Mouse (Mus musculus) kidney, adult 2 months (tissue): Measurements from ENCODE around the gene Tigd4. TPM values are rescaled to one million over a fixed set of nuclear protein-coding genes. Genes with fewer than 3 reads are reported as not detected.
"Not testable (repeated sequence)": the region's sequence is repeated elsewhere in the genome, so short reads cannot be mapped to it uniquely, and the experiment has no call there.

Source experiments
- DNase-seq: peaks from one replicate; pipeline ENCODE4 v3.0.0; 2021
- H3K27ac ChIP-seq: fragments of 200-500 bp; 2 replicates; pipeline ENCODE4 v1.5.1; 2012; ENCODE audit warnings: low read depth, low read length, control low read depth, inconsistent platforms; ENCODE audit not compliant: insufficient read depth
- H3K27me3 ChIP-seq: fragments of 200-500 bp; replicated peaks from 2 replicates; pipeline ENCODE4 v1.6.1; 2012; ENCODE audit warnings: mild to moderate bottlenecking, moderate library complexity, low read length, inconsistent platforms; ENCODE audit not compliant: control insufficient read depth, insufficient read depth
- H3K36me3 ChIP-seq: fragments of 200-500 bp; 2 replicates; pipeline ENCODE4 v1.6.1; 2012; ENCODE audit warnings: mild to moderate bottlenecking, moderate library complexity, low read length, inconsistent platforms; ENCODE audit not compliant: control insufficient read depth, insufficient read depth
- H3K4me1 ChIP-seq: fragments of 200-500 bp; 2 replicates; pipeline ENCODE4 v1.6.1; 2011; ENCODE audit warnings: low read length; ENCODE audit not compliant: control insufficient read depth, insufficient read depth
- H3K4me3 ChIP-seq: fragments of 200-500 bp; 2 replicates; pipeline ENCODE4 v1.5.1; 2011; ENCODE audit warnings: mild to moderate bottlenecking, low read depth, low read length, control low read depth; ENCODE audit not compliant: insufficient read depth
- CTCF ChIP-seq: fragments of 200-500 bp; conservative IDR thresholded peaks from 2 replicates; pipeline ENCODE4 v1.5.1; 2011; ENCODE audit warnings: low read depth, mild to moderate bottlenecking, control low read depth, low read length, moderate library complexity, mixed read lengths; ENCODE audit not compliant: insufficient read depth, insufficient read length
- POLR2A ChIP-seq: fragments of 200-500 bp; IDR thresholded peaks from one replicate; pipeline ENCODE4 v1.6.1; 2011; ENCODE audit warnings: low read depth, low read length, control low read depth
- WGBS: fragments of 180-500 bp; shearing (Covaris S2); methylation state at CpG from one replicate; pipeline ENCODE4 v1.1.7; 2018; 5-methylcytosine and 5-hydroxymethylcytosine counted together
- polyA plus RNA-seq: library from polyadenylated mRNA; depleted of rRNA; stranded (reverse); fragments of >200 nt; gene quantifications from 2 replicates; pipeline ENCODE4 v1.2.3, GENCODE M21; 2012; rRNA removed

Gene Tigd4
- polyA plus RNA-seq = not detected in 2 replicates

DNA sequence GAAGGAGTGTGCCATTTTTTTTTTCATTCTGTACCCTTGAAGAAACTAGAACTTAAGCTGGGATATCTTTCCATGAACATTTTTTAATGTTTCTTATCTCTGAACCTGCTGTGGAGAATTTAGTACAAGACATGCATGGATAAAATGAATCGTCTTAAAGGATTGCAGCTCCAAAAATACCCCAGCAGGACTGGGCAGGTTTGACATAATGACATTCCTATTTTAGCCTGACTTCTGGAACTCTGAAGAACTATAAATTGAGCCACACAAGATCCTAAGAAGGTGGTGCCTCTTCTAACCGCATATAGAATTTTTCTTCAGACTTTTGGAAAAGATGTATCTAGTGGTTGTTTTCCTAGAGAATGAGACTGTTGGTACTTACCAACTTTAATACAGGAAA, at the start of gene Tigd4:
Tigd4 (plus strand) TSS at position 301 of the 400 bp plus-strand sequence.
- Histone ChIP-seq H3K4me3 (no peak within 1 kb of the TSS), H3K36me3 (no peaks in the 10 kb centered on the region), H3K27ac (no peak within 1 kb of the TSS), H3K4me1 (peaks cover 4% of the 10 kb centered on the region; the same call in 1 of the 2 replicates), H3K27me3 (0 out of 2 replicates have a peak, but pooled peaks cover 2% of the 10 kb centered on the region)
- TF ChIP-seq CTCF (no peak), POLR2A (no peak)
- DNase-seq = no peak
- WGBS = 82% methylated on average over 2 of the region's 2 CpGs

DNA sequence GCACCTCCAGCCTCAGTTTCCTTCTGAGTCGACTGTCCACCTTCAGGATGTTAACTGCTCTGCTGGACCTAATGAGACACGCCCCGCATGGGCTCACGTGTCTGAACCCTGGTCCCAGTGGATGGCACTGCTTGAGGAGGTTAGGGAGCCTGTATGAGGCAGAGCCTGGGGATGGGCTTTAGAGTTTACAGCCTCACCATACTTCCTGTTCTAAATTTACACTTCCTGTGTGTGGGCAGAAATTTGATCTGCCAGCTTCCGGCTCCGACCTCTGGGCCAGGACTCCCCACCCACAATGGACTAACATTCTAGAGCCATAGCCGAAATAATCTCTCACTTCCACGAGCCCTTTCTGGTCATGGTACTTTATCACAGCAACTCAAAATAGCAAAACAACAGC, 46.2 kb upstream of the Tigd4 start:
- Histone ChIP-seq H3K36me3 (no peaks in the 10 kb centered on the region), H3K27me3 (no peaks in the 10 kb centered on the region), H3K4me1 (peaks cover 13% of the 10 kb centered on the region; the same call in 1 of the 2 replicates), H3K27ac (no peak overlapping the region), H3K4me3 (no peak overlapping the region)
- 65% methylated on average over 8 of the region's 8 CpGs for WGBS
- peak; percentile 17 for DNase-seq
- TF ChIP-seq POLR2A (no peak), CTCF (no peak)

DNA sequence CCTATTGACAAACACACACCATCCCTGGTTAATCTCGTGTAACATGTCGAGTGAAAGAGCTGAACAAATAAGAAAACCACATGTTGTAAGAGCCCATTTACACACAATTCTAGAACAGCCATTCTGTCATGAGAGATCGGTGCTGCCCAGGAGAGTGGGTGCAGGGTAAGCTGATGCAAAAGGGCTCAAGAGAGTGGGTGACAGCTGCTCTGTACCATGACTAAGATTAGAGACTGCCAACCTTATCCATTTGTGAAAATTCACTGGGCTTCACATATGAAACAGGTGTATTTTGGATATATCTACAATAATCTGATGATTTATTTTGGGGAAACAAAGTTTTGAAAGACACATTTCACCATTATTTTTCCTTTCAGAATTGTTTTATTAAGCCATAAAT, 37.6 kb upstream of the Tigd4 start:
- DNase-seq = no peak
- H3K27me3 ChIP-seq = no peaks in the 10 kb centered on the region
- no peak overlapping the region for H3K4me3 ChIP-seq
- no peaks in the 10 kb centered on the region for H3K36me3 ChIP-seq
- TF ChIP-seq CTCF (no peak), POLR2A (no peak)
- no peak overlapping the region for H3K27ac ChIP-seq
- WGBS = 80% methylated on average over 3 of the region's 3 CpGs
- 0 out of 2 replicates have a peak, but pooled peaks cover 2% of the 10 kb centered on the region for H3K4me1 ChIP-seq

DNA sequence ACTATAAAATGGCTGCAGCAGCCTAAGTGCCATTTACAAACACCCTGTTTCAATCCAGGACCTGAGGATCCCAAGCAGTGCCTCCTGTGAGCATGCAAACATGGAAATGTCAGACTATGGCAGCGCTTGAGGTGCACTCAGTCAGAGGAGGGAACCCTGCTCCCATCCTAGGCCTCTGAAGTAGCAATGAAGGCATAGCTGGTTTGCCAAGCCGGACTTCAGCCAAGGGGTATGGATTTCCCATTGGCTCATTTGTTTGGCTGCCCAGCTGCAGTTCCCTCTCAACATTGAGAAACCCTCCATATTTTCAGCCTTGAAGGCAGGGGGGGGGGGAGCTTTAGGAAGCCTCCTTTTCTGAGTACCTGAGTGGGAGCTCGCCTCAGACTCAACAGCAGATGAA, 35.1 kb upstream of the Tigd4 start:
- Histone ChIP-seq H3K4me1 (0 out of 2 replicates have a peak, but pooled peaks cover 2% of the 10 kb centered on the region), H3K27me3 (no peaks in the 10 kb centered on the region), H3K4me3 (no peak overlapping the region), H3K27ac (no peak overlapping the region), H3K36me3 (no peaks in the 10 kb centered on the region)
- DNase-seq = no peak
- TF ChIP-seq CTCF (no peak), POLR2A (no peak)
- WGBS = 97% methylated on average over 3 of the region's 3 CpGs

DNA sequence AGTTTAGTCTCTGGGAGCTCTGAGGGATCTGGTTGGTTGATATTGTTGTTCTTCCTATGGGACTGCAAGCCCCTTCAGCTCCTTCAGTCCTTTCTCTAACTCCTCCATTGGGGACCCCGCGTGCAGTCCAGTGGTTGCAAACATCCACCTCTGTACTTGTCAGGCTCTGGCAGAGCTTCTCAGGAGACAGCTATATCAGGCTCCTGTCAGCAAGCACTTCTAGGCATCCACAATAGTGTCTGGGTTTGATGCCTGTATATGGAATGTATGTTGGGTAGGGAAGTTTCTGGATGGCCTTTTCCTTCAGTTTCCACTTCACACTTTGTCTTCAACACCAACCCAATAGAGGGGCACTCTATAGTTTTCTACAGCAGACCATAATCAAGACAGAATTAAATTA, 30.5 kb upstream of the Tigd4 start:
- H3K27me3 ChIP-seq, H3K4me1 ChIP-seq, DNase-seq, H3K27ac ChIP-seq, H3K4me3 ChIP-seq, H3K36me3 ChIP-seq: not testable (repeated sequence)
- WGBS = 91% methylated on average over 2 of the region's 2 CpGs

DNA sequence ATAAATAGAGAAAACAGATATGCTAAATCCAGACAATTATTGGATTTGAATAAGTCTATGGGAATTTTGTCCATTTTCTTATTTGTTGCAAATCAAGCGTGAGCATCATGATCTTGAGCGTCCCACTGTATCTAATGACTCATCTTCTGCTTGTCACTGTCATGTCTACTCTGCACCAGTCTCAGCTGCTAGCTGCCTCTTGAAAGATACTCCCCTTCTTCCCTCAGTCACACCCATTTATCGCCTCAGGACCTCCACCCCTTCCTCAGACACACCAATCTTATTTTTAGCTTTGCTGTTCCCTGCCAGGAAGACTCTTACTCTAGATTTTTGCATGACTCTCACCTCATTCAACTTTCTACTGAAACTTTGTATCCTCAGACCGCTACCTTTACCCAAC, 30.0 kb upstream of the Tigd4 start:
- Histone ChIP-seq H3K36me3 (no peaks in the 10 kb centered on the region), H3K4me3 (no peak overlapping the region), H3K27me3 (no peaks in the 10 kb centered on the region), H3K27ac (no peak overlapping the region), H3K4me1 (0 out of 2 replicates have a peak, but pooled peaks cover 2% of the 10 kb centered on the region)
- WGBS = 86% methylated on average over 4 of the region's 4 CpGs
- TF ChIP-seq POLR2A = no peak
- no peak for TF ChIP-seq CTCF
- DNase-seq = no peak

DNA sequence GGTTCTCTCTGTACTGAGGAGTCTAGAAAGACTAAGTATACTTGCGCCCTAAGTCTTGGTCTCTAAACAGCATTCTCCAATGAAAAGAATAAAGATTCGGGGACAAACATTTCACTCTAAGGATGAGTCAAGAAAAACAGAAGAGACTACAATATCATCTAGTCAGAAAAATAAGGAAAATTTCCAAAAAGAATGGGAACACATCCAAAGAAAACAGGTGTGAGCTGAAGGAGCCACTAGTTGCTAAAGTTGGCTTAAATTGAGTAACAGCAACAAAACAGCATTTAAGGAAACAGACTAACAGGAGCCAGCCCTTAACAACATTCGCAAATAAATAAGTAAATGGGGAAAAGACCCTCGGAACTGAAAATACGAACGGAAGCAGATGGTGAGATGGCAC, 24.8 kb upstream of the Tigd4 start:
- no peak for DNase-seq
- no peaks in the 10 kb centered on the region for H3K27me3 ChIP-seq
- H3K4me1 ChIP-seq = no peaks in the 10 kb centered on the region
- H3K36me3 ChIP-seq = no peaks in the 10 kb centered on the region
- no peak for TF ChIP-seq POLR2A
- no peak for TF ChIP-seq CTCF
- 83% methylated on average over 6 of the region's 6 CpGs for WGBS
- H3K4me3 ChIP-seq = no peak overlapping the region
- H3K27ac ChIP-seq = no peak overlapping the region

DNA sequence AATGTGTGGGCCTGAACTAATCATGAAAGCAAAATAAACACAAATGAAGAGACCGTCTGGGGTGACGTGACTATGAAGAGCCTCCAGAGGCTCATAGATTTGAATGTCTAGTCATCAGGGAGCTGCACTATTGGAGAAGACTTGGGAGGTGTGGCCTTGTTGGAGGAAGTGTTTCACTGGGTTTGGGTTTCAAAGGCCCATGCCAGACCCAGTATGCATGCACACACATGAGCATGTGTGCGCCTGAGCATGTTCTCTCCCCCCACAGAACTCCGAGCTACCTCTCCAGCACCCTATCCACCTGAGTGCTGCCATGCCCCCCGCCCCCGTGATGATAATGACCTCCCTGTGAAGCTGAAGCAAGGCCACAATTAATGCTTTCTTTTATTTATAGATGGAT, 23.8 kb upstream of the Tigd4 start:
- TF ChIP-seq CTCF = no peak
- TF ChIP-seq POLR2A = no peak
- Histone ChIP-seq H3K36me3 (no peaks in the 10 kb centered on the region), H3K27me3 (no peaks in the 10 kb centered on the region), H3K27ac (no peak overlapping the region), H3K4me3 (no peak overlapping the region), H3K4me1 (no peaks in the 10 kb centered on the region)
- DNase-seq = no peak
- WGBS = 73% methylated on average over 6 of the region's 6 CpGs
